Mouse (Mus musculus) MEL (cell line): ENCODE measurements around the gene Gm45808.

ENCODE experiments used
- CHD2 ChIP-seq: IDR thresholded peaks from 2 replicates; pipeline ENCODE4 v1.6.1; 2011; ENCODE audit warnings: low read length, improper control_type of control experiment
- CTCF ChIP-seq, 3 experiments: IDR thresholded peaks in 2 of 3; conservative IDR thresholded peaks in 1 of 3; 2 replicates each; pipeline ENCODE4 v1.5.1; 2011 to 2012; ENCODE audit warnings: low read length in 3 of 3, low read depth in 2 of 3, mild to moderate bottlenecking in 2 of 3, improper control_type of control experiment in 1 of 3, inconsistent platforms in 1 of 3, mixed read lengths in 1 of 3, moderate library complexity in 1 of 3; ENCODE audit not compliant: control insufficient read depth in 1 of 3, insufficient read depth in 1 of 3, poor library complexity in 1 of 3, severe bottlenecking in 1 of 3
- EP300 ChIP-seq, 2 experiments: IDR thresholded peaks; 2 replicates each; pipeline ENCODE4 v1.6.1; 2011; ENCODE audit warnings: improper control_type of control experiment in 2 of 2, low read length in 2 of 2, low read depth in 1 of 2, mild to moderate bottlenecking in 1 of 2
- MEF2A ChIP-seq: IDR thresholded peaks from 2 replicates; pipeline ENCODE4 v1.6.1; 2014; ENCODE audit warnings: low read depth, mild to moderate bottlenecking, inconsistent platforms, low read length, improper control_type of control experiment; ENCODE audit not compliant: poor library complexity, insufficient replicate concordance, severe bottlenecking; ENCODE audit errors: extremely low read depth
- POLR2A ChIP-seq, 2 experiments: IDR thresholded peaks; 2 replicates each; pipeline ENCODE4 v1.6.1; 2011 to 2012; ENCODE audit warnings: low read length in 2 of 2, mild to moderate bottlenecking in 2 of 2, control low read depth in 1 of 2, improper control_type of control experiment in 1 of 2, low read depth in 1 of 2, moderate library complexity in 1 of 2; ENCODE audit not compliant: control insufficient read depth in 1 of 2, insufficient read depth in 1 of 2, poor library complexity in 1 of 2
- ZC3H11A ChIP-seq: IDR thresholded peaks from 2 replicates; pipeline ENCODE4 v1.6.1; 2012; ENCODE audit warnings: low read depth, mild to moderate bottlenecking, inconsistent platforms, low read length, improper control_type of control experiment
- ZMIZ1 ChIP-seq: IDR thresholded peaks from 2 replicates; pipeline ENCODE4 v1.6.1; 2012; ENCODE audit warnings: low read depth, mild to moderate bottlenecking, inconsistent platforms, low read length, improper control_type of control experiment, moderate library complexity

- TF ChIP-seq ZMIZ1 (no peak), POLR2A (IDR thresholded peaks at IDR 0.05; ENCODE audit: control insufficient read depth in 1 of 2, insufficient read depth in 1 of 2, low read depth in 1 of 2, low read length in 2 of 2, poor library complexity in 1 of 2) (no peak), CHD2 (no peak), ZC3H11A (no peak), CTCF (IDR thresholded peaks at IDR 0.05 in 2 of 3, conservative IDR thresholded peaks at IDR 0.05 in 1 of 3; ENCODE audit: control insufficient read depth in 1 of 3, insufficient read depth in 1 of 3, low read depth in 2 of 3, low read length in 3 of 3, poor library complexity in 1 of 3, severe bottlenecking in 1 of 3) (no peak), EP300 (IDR thresholded peaks at IDR 0.05; ENCODE audit: low read depth in 1 of 2, low read length in 2 of 2) (no peak), MEF2A (no peak)
Observed at GRCm38 (mm10) chr7:45518618-45519017, 32.0 kb upstream of the Gm45808 start.
